Mouse (Mus musculus): ENCODE results near the gene Hectd2.

GRCm38 (mm10) chr19:36665206-36665605 is 110.8 kb downstream of the Hectd2 start:
- TF ChIP-seq CTCF (IDR thresholded peaks at IDR 0.05; ENCODE audit: extremely low read depth, insufficient read depth, insufficient read length, insufficient replicate concordance) = no peak
- TF ChIP-seq POLR2A (IDR thresholded peaks at IDR 0.05; ENCODE audit: low read depth, low read length) = no peak

Data from spleen, adult 2 months (tissue).